Mouse (Mus musculus): ENCODE data around the gene Clp1.
A peak's percentile ranks its signal among the peaks of the same experiment; 100 is the strongest.

GRCm38 (mm10) chr2:84677270-84677967 lies 49.7 kb downstream of the Clp1 start:
- TF ChIP-seq CTCF (IDR thresholded peaks at IDR 0.05; ENCODE audit: borderline replicate concordance, insufficient read depth, low read depth, low read length) = peak; percentile 44; the same call in 1 of the 2 replicates
- TF ChIP-seq POLR2A (IDR thresholded peaks at IDR 0.05; ENCODE audit: borderline replicate concordance, insufficient read depth, low read length) = no peak

All from cerebellum, adult 2 months (tissue).